Mouse (Mus musculus): ENCODE data around the gene Tmem121b. TPM values are rescaled to one million over a fixed set of nuclear protein-coding genes. Genes with fewer than 3 reads are reported as not detected.

Tmem121b gene
- polyA plus RNA-seq, 1 experiment from 2014 or later, result 0.17 TPM

DNA sequence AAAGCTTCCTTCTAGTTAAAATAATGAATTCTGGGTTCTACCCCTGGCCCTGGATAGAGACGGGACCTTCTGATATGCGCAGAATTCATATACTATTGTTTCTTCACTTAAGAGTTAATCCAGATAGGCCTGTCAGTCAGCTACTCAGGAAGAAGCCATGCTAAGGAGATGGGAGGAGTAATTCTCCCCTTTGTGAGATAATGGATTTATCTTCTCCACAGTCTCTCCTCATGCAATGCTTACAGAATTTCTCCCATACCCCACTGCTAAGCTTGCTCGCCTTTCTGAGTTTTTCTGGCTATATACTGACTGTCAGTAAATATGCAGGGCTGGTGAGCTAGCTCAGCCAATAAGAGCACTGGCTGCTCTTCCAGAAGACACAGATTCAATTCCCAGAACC lies 43.4 kb downstream of the Tmem121b start:
- no peak for ATAC-seq (ENCODE audit: insufficient read depth)
- Histone ChIP-seq H3K36me3 (ENCODE audit: insufficient read depth) (no peaks in the 10 kb centered on the region), H3K4me2 (no peak overlapping the region), H3K9ac (no peak overlapping the region), H3K27ac (ENCODE audit: low read depth) (no peak overlapping the region), H3K9me3 (ENCODE audit: low read depth, low read length) (no peaks in the 10 kb centered on the region), H3K4me3 (ENCODE audit: low read depth, low read length) (no peak overlapping the region), H3K27me3 (ENCODE audit: insufficient read depth, low read length) (no peaks in the 10 kb centered on the region), H3K4me1 (ENCODE audit: insufficient read depth) (no peaks in the 10 kb centered on the region)
- WGBS, result 88% methylated on average over 3 of the region's 3 CpGs
- DNase-seq, result no peak
- no peak for TF ChIP-seq CTCF (IDR thresholded peaks at IDR 0.05; ENCODE audit: low read depth)

DNA sequence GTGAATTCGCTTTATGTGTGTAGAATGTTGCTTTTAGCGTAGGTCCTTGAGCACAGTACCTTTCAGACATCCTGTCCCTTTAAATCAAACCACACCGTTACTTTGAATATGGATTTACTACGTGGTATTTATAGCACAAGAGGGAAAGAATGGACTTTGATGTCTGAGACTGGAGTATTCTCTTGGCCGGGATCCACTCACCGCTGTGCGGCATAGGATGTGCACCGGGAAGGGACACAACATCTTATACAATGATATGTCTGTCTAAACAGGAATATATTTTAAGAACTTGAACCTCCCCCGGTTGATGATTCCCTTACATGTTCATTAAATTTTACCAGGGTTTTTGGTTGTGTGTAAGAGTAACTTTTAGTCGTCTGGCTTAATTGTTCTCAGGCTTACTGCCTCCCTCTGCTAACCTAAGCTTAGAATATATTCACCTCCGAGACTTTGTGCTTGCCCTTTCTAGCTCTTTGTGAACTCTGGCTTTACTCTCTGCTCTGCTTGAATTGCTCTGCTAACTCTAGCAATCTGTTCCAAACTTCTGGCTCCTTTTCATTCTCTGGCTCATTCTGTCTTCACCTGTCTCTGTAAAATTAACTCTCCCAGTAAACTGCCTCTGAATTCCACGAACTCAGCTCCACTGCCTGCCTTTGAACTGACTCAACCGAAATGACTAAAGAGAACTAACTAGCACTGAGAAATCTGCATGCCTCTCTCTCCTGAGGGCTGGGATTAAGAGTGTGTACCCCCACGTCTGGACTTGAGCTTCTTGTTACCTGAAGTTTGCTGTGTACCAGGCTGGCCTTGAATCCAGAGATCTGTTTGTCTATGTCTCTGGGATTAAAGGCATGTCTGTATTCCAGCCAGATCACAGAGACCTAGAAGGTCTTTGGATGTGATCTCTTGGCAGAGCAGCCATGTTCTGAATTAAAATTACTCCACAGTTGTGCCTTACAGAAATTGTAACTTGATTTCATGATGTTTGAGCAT lies 49.9 kb downstream of the Tmem121b start:
- no peak overlapping the region for H3K4me2 ChIP-seq
- ATAC-seq (ENCODE audit: insufficient read depth), result no peak
- TF ChIP-seq CTCF (IDR thresholded peaks at IDR 0.05; ENCODE audit: low read depth), result no peak

DNA sequence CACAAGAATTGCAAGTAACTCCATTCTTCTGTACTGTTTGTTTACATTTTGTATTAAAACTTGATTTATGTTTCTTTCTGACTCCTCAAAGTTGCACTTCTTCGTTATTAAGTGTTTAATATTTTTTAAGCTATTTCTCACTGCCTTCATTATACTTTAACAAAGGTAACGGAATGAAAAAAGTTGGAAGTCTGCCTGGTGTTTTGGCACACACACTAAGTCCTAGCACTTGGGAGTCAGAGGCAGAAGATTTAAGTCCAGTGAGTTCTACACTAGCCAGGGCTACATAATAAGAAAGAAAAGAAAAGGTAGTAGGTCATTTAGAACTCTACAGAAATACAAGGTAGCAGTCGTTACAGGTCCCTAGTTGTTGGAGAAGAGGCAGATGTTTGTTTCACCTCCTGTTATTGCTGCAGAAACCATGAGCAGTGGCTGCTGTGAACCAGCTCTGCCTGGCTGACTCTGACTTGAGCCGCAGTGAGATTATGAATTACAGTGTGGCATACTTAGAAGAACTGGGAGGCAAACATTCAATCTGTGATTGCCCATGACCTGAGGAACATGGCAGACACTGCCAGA lies 51.3 kb downstream of the Tmem121b start:
- no peak for TF ChIP-seq CTCF (IDR thresholded peaks at IDR 0.05; ENCODE audit: low read depth)
- WGBS, result 87% methylated on average over 4 of the region's 4 CpGs
- H3K36me3 ChIP-seq (ENCODE audit: insufficient read depth), result peaks cover 38% of the 10 kb centered on the region
- no peak overlapping the region for H3K9ac ChIP-seq
- H3K4me1 ChIP-seq (ENCODE audit: insufficient read depth), result no peaks in the 10 kb centered on the region
- no peaks in the 10 kb centered on the region for H3K9me3 ChIP-seq (ENCODE audit: low read depth, low read length)
- ATAC-seq (ENCODE audit: insufficient read depth) (no peak), DNase-seq (no peak)
- no peak overlapping the region for H3K4me3 ChIP-seq (ENCODE audit: low read depth, low read length)
- no peak overlapping the region for H3K4me2 ChIP-seq
- no peaks in the 10 kb centered on the region for H3K27me3 ChIP-seq (ENCODE audit: insufficient read depth, low read length)
- H3K27ac ChIP-seq (ENCODE audit: low read depth), result no peak overlapping the region

More for the DNA sequence above, 49.9 kb downstream of the Tmem121b start:
- no peaks in the 10 kb centered on the region for H3K27me3 ChIP-seq (ENCODE audit: insufficient read depth, low read length)
- H3K27ac ChIP-seq (ENCODE audit: low read depth), result no peak overlapping the region
- no peaks in the 10 kb centered on the region for H3K9me3 ChIP-seq (ENCODE audit: low read depth, low read length)
- no peak overlapping the region for H3K4me3 ChIP-seq (ENCODE audit: low read depth, low read length)
- H3K36me3 ChIP-seq (ENCODE audit: insufficient read depth), result peaks cover 26% of the 10 kb centered on the region
- H3K9ac ChIP-seq, result no peak overlapping the region
- WGBS, result 72% methylated on average over 14 of the region's 14 CpGs
- no peaks in the 10 kb centered on the region for H3K4me1 ChIP-seq (ENCODE audit: insufficient read depth)
- no peak for DNase-seq

Other genes with a start within 250 kb of the Tmem121b start
- gene D330020A13Rik, start 199.4 kb downstream of the Tmem121b start, polyA plus RNA-seq (2014; fragmentation: Nextera tagmentation; extraction: Ambion mirVana), result not detected in 2 replicates
- 0.08 and 0.09 TPM in 2 replicates for gene B4galnt3, start 199.2 kb downstream of the Tmem121b start, polyA plus RNA-seq (2014; fragmentation: Nextera tagmentation; extraction: Ambion mirVana)
- gene Kdm5a, start 129.7 kb downstream of the Tmem121b start, polyA plus RNA-seq (2014; fragmentation: Nextera tagmentation; extraction: Ambion mirVana), result 46.3 and 52.2 TPM in 2 replicates
- gene Ccdc77, start 129.4 kb downstream of the Tmem121b start, polyA plus RNA-seq (2014; fragmentation: Nextera tagmentation; extraction: Ambion mirVana), result 24.8 and 26.5 TPM in 2 replicates
- gene Il17ra, start 30.6 kb downstream of the Tmem121b start, polyA plus RNA-seq (2014; fragmentation: Nextera tagmentation; extraction: Ambion mirVana), result 3.1 and 3.3 TPM in 2 replicates
- 13.9 and 15.6 TPM in 2 replicates for gene Hdhd5, start 37.5 kb upstream of the Tmem121b start, polyA plus RNA-seq (2014; fragmentation: Nextera tagmentation; extraction: Ambion mirVana)
- 3.8 and 4.1 TPM in 2 replicates for gene Cecr2, start 172.6 kb upstream of the Tmem121b start, polyA plus RNA-seq (2014; fragmentation: Nextera tagmentation; extraction: Ambion mirVana)

Data from lung, embryonic 14.5 days (tissue).